Mouse (Mus musculus): ENCODE measurements around the gene Zfyve28. TPM values are rescaled to one million over a fixed set of nuclear protein-coding genes. Genes with fewer than 3 reads are reported as not detected.
A peak's percentile ranks its signal among the peaks of the same experiment; 100 is the strongest.

Gene Zfyve28
- polyA plus RNA-seq, 1 experiment from 2014 or later: 4.5 TPM

DNA sequence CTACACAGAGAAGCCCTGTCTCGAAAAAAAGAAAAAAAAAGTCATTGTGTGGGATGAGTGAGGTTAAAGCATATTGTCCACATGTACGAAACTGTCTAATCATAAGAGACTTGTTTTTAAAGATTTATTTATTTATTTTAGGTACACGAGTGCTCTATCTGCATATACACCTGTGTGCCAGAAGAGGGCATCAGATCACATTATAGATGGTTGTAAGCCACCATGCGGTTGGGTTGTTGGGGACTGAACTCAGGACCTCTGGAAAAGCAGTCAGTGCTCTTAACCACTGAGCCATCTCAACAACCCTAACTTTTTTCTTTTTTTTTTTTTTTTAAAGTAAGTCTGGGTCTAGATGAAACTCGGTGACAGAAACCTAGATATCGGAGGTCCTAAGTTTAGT, 5.1 kb upstream of the Zfyve28 start:
- Histone ChIP-seq H3K4me3 (ENCODE audit: low read depth, low read length) (no peak overlapping the region), H3K4me1 (ENCODE audit: control insufficient read depth, insufficient read depth, low read length) (no peaks in the 10 kb centered on the region), H3K36me3 (ENCODE audit: control insufficient read depth, insufficient read depth, low read length) (no peaks in the 10 kb centered on the region), H3K27ac (ENCODE audit: low read depth, low read length) (no peak overlapping the region), H3K9me3 (ENCODE audit: control insufficient read depth, low read length) (no peaks in the 10 kb centered on the region), H3K9ac (replicated peaks; ENCODE audit: low read depth, low read length) (no peak overlapping the region), H3K27me3 (ENCODE audit: control insufficient read depth, insufficient read depth, low read length) (peaks cover 4% of the 10 kb centered on the region; the same call in 1 of the 2 replicates), H3K4me2 (ENCODE audit: low read depth, low read length) (no peak overlapping the region)
- 79% methylated on average over 6 of the region's 6 CpGs for whole genome bisulfite sequencing
- ATAC-seq (ENCODE audit: low read depth): no peak

DNA sequence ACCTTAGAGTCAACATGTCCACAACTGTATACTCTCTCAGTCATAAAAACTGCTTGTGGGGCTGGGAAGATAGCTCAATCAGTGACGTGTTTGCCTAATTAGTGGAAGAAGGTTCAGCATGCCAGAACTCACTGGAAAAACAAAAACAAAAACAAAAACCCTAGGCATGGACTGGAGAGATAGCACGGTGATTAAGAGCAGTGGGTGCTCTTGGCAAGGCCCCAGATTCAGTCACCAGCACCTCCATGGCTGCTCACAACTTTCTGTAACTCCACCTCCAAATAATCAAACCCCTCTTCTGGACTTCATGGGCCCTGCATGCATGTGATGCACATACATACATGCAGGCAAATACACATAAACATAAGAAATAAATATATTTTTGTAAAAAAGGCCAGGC, 1.0 kb upstream of the Zfyve28 start:
- 61% methylated on average over 2 of the region's 2 CpGs for WGBS
- H3K4me3 ChIP-seq (ENCODE audit: low read depth, low read length): no peak overlapping the region

DNA sequence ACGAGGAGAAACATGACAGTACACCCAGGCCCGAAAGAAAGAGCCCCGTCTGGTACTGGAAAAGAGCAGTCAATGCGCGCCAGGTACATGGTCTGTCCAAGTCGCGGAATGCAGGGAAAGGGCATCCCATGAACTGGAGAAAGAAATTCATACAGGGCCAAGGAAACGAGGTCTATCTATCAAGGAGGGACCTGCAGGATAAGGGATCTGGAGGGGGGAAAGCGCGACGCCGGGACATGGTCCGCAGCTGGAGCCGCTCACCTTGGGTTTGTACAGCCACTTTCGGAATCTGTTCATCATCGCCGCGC, 457 bp downstream of the Zfyve28 start:
- peak; percentile 7 for ATAC-seq (ENCODE audit: low read depth)
- Histone ChIP-seq H3K9ac (replicated peaks; ENCODE audit: low read depth, low read length) (peak overlapping the region; percentile 59), H3K4me2 (ENCODE audit: low read depth, low read length) (peak overlapping the region; percentile 90), H3K4me3 (ENCODE audit: low read depth, low read length) (peak overlapping the region; percentile 69), H3K9me3 (ENCODE audit: control insufficient read depth, low read length) (no peaks in the 10 kb centered on the region), H3K36me3 (ENCODE audit: control insufficient read depth, insufficient read depth, low read length) (no peaks in the 10 kb centered on the region), H3K27me3 (ENCODE audit: control insufficient read depth, insufficient read depth, low read length) (peaks cover 9% of the 10 kb centered on the region; the same call in 1 of the 2 replicates), H3K27ac (ENCODE audit: low read depth, low read length) (no peak overlapping the region), H3K4me1 (ENCODE audit: control insufficient read depth, insufficient read depth, low read length) (peaks cover 10% of the 10 kb centered on the region; the same call in 1 of the 2 replicates)
- WGBS: under 1% methylated on average over 18 of the region's 18 CpGs

More for the DNA sequence above, 1.0 kb upstream of the Zfyve28 start:
- ATAC-seq (ENCODE audit: low read depth): no peak
- H3K27ac ChIP-seq (ENCODE audit: low read depth, low read length): no peak overlapping the region
- peaks cover 10% of the 10 kb centered on the region; the same call in 1 of the 2 replicates for H3K4me1 ChIP-seq (ENCODE audit: control insufficient read depth, insufficient read depth, low read length)
- no peak overlapping the region for H3K4me2 ChIP-seq (ENCODE audit: low read depth, low read length)
- no peaks in the 10 kb centered on the region for H3K36me3 ChIP-seq (ENCODE audit: control insufficient read depth, insufficient read depth, low read length)
- no peak overlapping the region for H3K9ac ChIP-seq (replicated peaks; ENCODE audit: low read depth, low read length)
- no peaks in the 10 kb centered on the region for H3K9me3 ChIP-seq (ENCODE audit: control insufficient read depth, low read length)
- peaks cover 9% of the 10 kb centered on the region; the same call in 1 of the 2 replicates for H3K27me3 ChIP-seq (ENCODE audit: control insufficient read depth, insufficient read depth, low read length)

DNA sequence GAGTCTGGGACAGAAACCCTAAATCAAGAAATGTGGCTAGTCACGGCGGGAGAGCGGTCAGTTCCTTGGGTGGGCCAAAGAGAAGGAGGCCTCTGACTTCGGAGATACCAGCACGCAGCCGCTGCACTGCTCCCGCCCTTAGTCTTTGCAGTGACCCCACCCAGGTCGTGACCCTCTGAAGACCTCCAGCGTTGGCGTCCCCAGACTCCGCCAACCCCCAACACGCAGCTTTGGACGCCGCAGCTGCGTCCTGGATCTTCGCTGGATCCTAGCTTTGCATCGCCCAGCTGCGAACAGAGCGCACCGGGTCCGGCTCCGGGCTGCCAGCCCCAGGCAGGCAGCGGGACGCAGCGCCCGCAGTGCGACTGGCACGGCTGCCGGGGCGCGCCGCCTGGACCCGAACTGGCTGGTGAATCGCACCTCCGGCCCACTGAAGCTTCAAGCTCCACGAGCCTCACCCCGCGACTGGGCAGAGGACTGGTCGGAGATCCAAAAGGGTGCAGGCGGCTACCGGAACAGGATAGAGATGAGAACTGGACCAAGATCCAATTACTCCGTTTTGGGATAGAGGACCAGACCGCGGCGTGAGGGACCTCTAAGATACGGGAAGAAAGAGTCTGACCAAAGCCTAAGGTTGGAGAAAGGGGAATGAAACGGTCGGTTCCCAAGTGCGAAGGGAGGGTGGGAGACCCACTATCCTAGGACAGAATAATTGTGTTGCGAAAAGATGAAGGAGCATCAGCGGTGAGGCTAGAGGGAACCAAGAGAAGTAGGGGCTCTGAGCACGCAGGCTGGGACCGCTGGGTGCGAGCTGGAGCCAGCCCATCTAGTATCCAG, 1.0 kb downstream of the Zfyve28 start:
- Histone ChIP-seq H3K9ac (replicated peaks; ENCODE audit: low read depth, low read length) (peak overlapping the region; percentile 59), H3K4me3 (ENCODE audit: low read depth, low read length) (peak overlapping the region; percentile 69), H3K9me3 (ENCODE audit: control insufficient read depth, low read length) (no peaks in the 10 kb centered on the region), H3K4me2 (ENCODE audit: low read depth, low read length) (peak overlapping the region; percentile 90), H3K4me1 (ENCODE audit: control insufficient read depth, insufficient read depth, low read length) (peaks cover 10% of the 10 kb centered on the region; the same call in 1 of the 2 replicates), H3K27me3 (ENCODE audit: control insufficient read depth, insufficient read depth, low read length) (peaks cover 9% of the 10 kb centered on the region; the same call in 1 of the 2 replicates), H3K27ac (ENCODE audit: low read depth, low read length) (no peak overlapping the region), H3K36me3 (ENCODE audit: control insufficient read depth, insufficient read depth, low read length) (no peaks in the 10 kb centered on the region)
- ATAC-seq (ENCODE audit: low read depth): no peak
- under 1% methylated on average over 54 of the region's 54 CpGs for WGBS

DNA sequence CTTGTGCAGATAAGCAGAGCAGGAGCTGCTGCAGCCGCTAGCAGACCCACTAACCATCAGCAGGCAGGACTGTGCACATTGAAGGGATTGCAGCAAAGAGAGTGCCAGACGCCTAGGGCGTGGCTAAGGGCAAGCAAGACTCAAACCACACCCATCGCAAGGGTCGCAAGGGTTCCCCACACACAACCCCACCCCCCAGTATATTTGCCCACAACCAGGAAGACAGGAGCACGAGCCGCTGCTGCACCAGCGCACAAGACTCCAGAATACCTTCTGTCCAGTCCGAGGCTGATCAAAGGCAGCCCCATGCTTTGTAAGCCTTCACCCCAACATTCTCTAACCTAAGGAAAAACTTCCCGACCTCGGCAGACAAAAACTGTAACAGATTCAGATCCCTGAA, 1.7 kb downstream of the Zfyve28 start:
- H3K27ac ChIP-seq (ENCODE audit: low read depth, low read length): no peak overlapping the region
- no peaks in the 10 kb centered on the region for H3K9me3 ChIP-seq (ENCODE audit: control insufficient read depth, low read length)
- no peak overlapping the region; the same call in 1 of the 2 replicates for H3K9ac ChIP-seq (replicated peaks; ENCODE audit: low read depth, low read length)
- 2% methylated on average over 11 of the region's 11 CpGs for WGBS
- peaks cover 9% of the 10 kb centered on the region; the same call in 1 of the 2 replicates for H3K27me3 ChIP-seq (ENCODE audit: control insufficient read depth, insufficient read depth, low read length)
- ATAC-seq (ENCODE audit: low read depth): no peak
- no peaks in the 10 kb centered on the region for H3K36me3 ChIP-seq (ENCODE audit: control insufficient read depth, insufficient read depth, low read length)
- H3K4me3 ChIP-seq (ENCODE audit: low read depth, low read length): peak overlapping the region; percentile 69
- peak overlapping the region; percentile 90 for H3K4me2 ChIP-seq (ENCODE audit: low read depth, low read length)
- peaks cover 10% of the 10 kb centered on the region; the same call in 1 of the 2 replicates for H3K4me1 ChIP-seq (ENCODE audit: control insufficient read depth, insufficient read depth, low read length)

DNA sequence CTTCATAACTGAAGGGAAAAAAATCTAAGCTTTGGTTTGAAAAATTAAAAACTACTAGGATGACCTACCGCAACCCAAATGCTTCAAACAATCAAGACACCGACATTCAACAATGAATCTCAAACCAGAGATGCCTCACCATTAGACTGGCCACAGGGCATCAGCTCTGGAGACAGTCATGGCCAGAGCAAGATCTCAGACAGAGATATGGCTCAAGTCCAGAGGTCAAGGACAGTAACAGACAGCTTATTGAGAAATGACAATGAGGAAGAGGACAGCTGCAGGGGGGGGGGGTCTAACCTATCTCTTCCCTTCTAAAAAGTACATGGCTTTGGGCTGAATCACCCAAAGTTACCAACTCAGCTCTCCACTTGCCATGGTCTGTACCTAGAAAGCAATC, 3.0 kb downstream of the Zfyve28 start:
- H3K4me2 ChIP-seq (ENCODE audit: low read depth, low read length): no peak overlapping the region
- no peaks in the 10 kb centered on the region for H3K36me3 ChIP-seq (ENCODE audit: control insufficient read depth, insufficient read depth, low read length)
- H3K27ac ChIP-seq (ENCODE audit: low read depth, low read length): no peak overlapping the region
- H3K9me3 ChIP-seq (ENCODE audit: control insufficient read depth, low read length): no peaks in the 10 kb centered on the region
- H3K27me3 ChIP-seq (ENCODE audit: control insufficient read depth, insufficient read depth, low read length): peaks cover 9% of the 10 kb centered on the region; the same call in 1 of the 2 replicates
- H3K4me3 ChIP-seq (ENCODE audit: low read depth, low read length): no peak overlapping the region
- peaks cover 10% of the 10 kb centered on the region; the same call in 1 of the 2 replicates for H3K4me1 ChIP-seq (ENCODE audit: control insufficient read depth, insufficient read depth, low read length)
- H3K9ac ChIP-seq (replicated peaks; ENCODE audit: low read depth, low read length): no peak overlapping the region
- ATAC-seq (ENCODE audit: low read depth): no peak
- 91% methylated on average over 2 of the region's 2 CpGs for WGBS

DNA sequence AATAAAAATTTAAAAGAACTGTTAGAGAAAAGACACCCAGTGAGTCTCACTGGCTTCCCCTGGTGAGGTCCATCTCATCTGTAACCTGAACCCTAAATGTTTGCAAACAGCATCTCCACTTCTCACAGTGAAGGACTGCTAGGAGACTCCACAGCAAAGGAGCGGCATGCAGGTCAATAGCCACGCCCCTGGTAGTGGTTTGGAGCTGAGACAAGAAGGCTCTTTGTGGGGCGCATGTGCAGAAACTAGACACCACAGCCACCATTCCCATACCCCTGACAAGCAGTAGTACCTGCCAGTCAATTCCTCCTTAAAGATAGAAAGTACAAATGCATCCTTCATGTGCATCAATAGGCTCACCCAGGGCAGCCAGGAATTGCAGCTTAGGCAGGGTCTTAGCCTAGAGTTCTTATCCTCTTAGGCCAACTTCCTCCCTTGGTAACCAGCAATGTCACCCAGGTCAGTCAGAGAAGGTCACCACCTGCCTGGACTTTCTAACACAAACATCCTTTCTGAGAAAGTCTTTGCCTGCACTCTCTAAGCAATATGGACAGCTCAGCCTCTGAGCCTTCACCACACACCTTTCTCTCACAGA, 4.0 kb downstream of the Zfyve28 start:
- whole genome bisulfite sequencing: 54% methylated on average over 3 of the region's 3 CpGs
- Histone ChIP-seq H3K9ac (replicated peaks; ENCODE audit: low read depth, low read length) (no peak overlapping the region), H3K4me1 (ENCODE audit: control insufficient read depth, insufficient read depth, low read length) (peaks cover 10% of the 10 kb centered on the region; the same call in 1 of the 2 replicates), H3K4me3 (ENCODE audit: low read depth, low read length) (no peak overlapping the region), H3K9me3 (ENCODE audit: control insufficient read depth, low read length) (no peaks in the 10 kb centered on the region), H3K27me3 (ENCODE audit: control insufficient read depth, insufficient read depth, low read length) (peaks cover 5% of the 10 kb centered on the region; the same call in 1 of the 2 replicates), H3K27ac (ENCODE audit: low read depth, low read length) (no peak overlapping the region), H3K4me2 (ENCODE audit: low read depth, low read length) (no peak overlapping the region), H3K36me3 (ENCODE audit: control insufficient read depth, insufficient read depth, low read length) (no peaks in the 10 kb centered on the region)
- ATAC-seq (ENCODE audit: low read depth): no peak

DNA sequence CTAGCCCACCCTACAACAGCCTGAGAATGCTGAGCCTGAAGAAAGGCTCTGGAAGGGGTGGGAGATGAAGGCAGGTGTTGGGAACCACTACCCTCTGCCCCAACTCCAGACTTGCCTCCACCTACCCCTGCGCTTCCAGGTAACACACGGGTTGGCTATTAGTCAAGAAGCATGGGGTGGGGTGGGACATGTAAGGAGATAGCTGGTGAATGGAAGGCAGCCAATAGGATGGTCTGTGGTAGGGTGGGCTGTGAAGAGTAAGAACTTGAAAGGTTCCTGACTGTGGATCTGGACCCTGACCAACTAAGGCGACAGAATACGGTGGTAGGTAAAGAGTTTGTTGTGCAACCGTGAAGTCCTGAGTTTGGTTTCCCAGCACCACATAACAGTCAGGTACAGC, 4.9 kb downstream of the Zfyve28 start:
- no peaks in the 10 kb centered on the region for H3K9me3 ChIP-seq (ENCODE audit: control insufficient read depth, low read length)
- H3K4me1 ChIP-seq (ENCODE audit: control insufficient read depth, insufficient read depth, low read length): peaks cover 10% of the 10 kb centered on the region; the same call in 1 of the 2 replicates
- peaks cover 4% of the 10 kb centered on the region; the same call in 1 of the 2 replicates for H3K27me3 ChIP-seq (ENCODE audit: control insufficient read depth, insufficient read depth, low read length)
- H3K36me3 ChIP-seq (ENCODE audit: control insufficient read depth, insufficient read depth, low read length): no peaks in the 10 kb centered on the region
- no peak overlapping the region for H3K4me2 ChIP-seq (ENCODE audit: low read depth, low read length)
- no peak overlapping the region for H3K27ac ChIP-seq (ENCODE audit: low read depth, low read length)
- no peak for ATAC-seq (ENCODE audit: low read depth)
- no peak overlapping the region for H3K4me3 ChIP-seq (ENCODE audit: low read depth, low read length)
- H3K9ac ChIP-seq (replicated peaks; ENCODE audit: low read depth, low read length): no peak overlapping the region
- 87% methylated on average over 5 of the region's 5 CpGs for WGBS

DNA sequence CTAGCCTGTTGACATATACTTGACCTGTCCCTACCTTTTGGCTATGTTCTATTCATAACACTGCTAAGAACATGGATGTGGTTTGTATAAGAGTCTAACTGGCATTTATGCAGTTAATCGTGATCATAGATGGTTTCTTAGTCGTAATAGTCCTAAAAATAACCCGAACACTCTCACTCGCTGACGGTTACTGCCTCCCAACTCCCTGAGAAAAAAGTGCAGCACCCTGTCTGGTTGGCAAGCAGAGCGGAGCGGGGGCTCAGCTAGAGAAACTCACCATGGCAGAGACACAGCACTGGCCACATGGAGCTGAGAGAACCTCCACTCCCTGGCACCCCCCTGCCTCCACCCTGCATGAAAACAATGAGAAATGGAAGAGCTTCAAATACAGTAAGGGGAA, 7.3 kb downstream of the Zfyve28 start:
- no peak overlapping the region for H3K4me3 ChIP-seq (ENCODE audit: low read depth, low read length)
- no peaks in the 10 kb centered on the region for H3K4me1 ChIP-seq (ENCODE audit: control insufficient read depth, insufficient read depth, low read length)
- no peaks in the 10 kb centered on the region for H3K9me3 ChIP-seq (ENCODE audit: control insufficient read depth, low read length)
- 86% methylated on average over 7 of the region's 7 CpGs for WGBS
- H3K36me3 ChIP-seq (ENCODE audit: control insufficient read depth, insufficient read depth, low read length): no peaks in the 10 kb centered on the region
- no peaks in the 10 kb centered on the region for H3K27me3 ChIP-seq (ENCODE audit: control insufficient read depth, insufficient read depth, low read length)
- H3K9ac ChIP-seq (replicated peaks; ENCODE audit: low read depth, low read length): no peak overlapping the region
- no peak overlapping the region for H3K4me2 ChIP-seq (ENCODE audit: low read depth, low read length)
- no peak overlapping the region for H3K27ac ChIP-seq (ENCODE audit: low read depth, low read length)
- no peak for ATAC-seq (ENCODE audit: low read depth)
